Mouse (Mus musculus) telencephalon, adult 2 months (tissue): ENCODE results near the gene Zfp142.

Source experiments
- DNase-seq: peaks from one replicate; pipeline ENCODE4 v3.0.0-alpha.2; 2011; ENCODE audit warnings: low read depth, low spot score

Zfp142 gene

DNA sequence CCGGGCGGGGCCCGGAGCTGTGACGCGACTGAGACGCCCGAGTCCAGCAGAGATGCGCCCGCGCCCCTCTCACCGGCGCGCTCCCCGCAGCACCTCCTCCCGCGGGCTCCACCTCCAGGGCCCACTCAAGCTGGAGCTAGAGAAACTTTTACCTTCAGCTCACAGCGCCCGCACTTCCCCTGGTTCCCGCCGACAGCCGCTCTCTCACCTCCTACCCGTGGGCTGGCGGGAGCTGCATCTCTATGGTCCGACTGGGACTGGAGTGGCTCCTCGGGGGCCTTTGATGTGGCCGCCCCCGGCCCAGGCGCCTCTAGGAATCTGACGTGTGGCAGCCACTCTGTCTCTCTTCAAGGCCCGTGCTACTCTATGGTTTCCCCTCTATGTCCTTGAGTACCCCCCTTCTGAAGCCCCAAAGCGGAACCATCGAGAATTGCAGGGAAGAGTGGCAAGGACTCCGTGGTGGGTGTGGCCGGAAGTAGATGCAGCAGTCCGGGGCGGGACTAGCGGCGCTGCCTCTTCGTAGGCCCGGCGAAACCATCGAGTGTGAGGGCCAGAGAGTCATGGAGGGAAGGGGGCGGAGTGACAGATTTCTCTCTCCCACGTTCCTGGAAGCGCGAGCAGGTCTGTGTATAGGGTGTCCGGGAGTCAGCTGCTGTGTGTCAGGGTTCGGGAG, at the start of gene Zfp142, which contains the start of gene Bcs1l:
Zfp142 (minus strand) TSS at position 474 of the 673 bp plus-strand sequence.
Bcs1l (plus strand) TSS at position 517 of the 673 bp plus-strand sequence.
- peak; percentile 100 for DNase-seq

DNA sequence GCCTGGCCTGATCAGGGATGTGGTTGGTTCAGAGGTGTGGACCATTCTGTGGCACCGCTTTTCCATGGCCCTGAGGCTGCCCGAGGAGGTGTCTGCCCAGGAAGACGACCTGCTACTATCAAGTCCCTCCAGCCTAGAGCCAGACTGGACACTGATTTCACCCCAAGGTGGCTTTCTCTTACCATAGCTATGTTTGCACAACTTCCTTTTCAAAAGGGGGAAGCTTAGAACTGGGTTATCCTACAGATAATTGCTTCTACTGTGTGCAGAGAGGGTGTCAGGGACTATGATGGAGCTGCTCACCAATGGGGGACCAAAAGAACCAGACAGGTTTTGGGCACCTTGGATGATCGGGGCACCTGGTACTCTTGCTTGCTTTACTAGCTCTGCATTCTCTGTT, 44.7 kb upstream of the Zfp142 start:
- no peak for DNase-seq

DNA sequence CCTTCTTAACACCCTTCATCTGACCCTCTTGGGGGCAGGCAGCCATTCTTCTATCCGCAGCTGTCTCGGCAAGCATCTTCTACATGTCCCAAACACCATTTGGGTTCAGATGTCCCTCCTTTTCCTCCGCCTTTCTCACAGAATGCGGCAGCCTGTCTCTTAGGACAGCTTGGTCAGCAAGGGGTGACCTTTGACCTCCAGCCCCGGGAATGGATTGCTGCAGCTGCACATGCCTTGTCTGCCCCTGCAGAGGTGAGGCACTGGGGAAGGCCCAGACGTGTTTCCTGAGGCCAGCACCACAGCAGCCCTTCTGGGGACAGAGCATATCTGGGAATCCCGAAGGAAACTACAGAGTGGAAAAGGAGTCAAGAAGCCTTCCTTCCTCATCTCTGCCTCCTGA, 40.0 kb upstream of the Zfp142 start:
- DNase-seq, result no peak

DNA sequence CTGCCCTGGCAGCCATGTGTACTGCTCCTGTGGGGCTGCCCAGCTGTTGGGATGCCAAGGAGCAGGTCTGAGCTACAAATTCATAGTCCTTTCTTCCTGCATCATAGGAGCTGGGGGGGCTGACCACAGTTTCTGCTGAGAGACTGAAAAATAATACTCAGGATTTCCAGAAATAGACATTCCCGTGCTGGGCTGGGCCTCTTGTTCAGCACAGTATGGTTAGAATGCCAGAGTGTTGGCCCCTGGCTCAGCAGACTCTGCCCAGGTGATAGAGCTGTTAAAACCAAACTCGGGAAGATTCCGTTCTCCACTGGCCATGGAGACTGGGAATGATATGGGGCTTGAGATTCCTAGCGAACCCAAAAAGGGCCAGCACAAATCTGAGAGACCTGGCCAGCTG, 38.0 kb upstream of the Zfp142 start:
- no peak for DNase-seq

DNA sequence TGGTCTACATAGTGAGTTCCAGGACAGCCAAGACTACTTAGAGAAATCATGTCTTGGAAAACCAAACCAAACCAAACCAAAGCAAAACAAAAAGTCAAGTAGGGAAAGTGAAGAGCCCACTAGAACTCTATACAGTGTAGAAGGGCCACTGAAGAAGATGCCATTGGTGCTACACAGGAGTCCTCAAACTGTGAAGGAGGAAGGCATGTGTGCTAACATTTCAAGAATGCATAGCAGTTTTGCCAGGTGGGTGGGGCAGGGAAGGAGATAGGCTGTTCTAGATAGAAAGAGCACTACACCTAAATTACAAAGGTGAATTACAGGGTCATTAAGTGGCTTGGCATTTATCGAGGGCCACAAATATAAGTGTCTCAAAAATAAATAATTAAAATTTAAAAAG, 36.1 kb upstream of the Zfp142 start:
- DNase-seq, result no peak

DNA sequence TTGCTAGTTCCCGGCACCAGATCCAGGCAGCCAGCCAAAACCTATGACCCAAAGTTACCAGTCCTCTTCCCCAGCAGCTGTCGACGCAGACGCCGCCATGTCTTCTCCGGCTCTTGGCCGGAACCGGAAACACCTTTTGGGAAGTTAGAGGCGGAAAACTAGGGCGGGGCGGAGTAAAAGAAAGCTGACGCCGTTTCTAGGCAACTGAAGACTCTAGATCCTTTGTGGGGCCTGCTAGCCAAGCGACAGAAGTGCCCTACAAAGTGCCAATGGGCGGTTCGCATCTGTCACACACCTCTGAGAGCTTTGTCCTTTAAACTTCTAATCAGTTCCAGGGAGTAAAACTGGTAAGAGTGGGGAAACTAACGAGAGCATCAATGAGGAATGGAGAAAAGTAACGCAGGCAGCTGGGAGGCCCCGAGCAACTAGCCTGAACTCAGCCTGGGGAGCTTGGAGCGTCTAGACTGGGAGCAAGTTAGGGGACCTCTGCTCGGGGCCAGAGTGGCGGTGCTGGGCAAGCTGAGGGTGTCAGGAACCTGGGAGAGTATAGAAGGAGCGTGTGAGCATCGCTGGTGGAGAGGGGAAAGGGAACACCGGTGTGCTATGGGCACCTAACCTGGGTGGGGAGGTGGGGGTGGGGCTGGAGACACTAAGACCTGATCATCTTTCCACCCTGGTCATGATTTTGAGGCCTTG, 13.4 kb upstream of the Zfp142 start, which contains the start of the genes Rnf25 and Stk36:
Rnf25 (minus strand) TSS at position 131 of the 696 bp plus-strand sequence.
Stk36 (plus strand) TSS at position 179 of the 696 bp plus-strand sequence.
- peak; percentile 90 for DNase-seq

DNA sequence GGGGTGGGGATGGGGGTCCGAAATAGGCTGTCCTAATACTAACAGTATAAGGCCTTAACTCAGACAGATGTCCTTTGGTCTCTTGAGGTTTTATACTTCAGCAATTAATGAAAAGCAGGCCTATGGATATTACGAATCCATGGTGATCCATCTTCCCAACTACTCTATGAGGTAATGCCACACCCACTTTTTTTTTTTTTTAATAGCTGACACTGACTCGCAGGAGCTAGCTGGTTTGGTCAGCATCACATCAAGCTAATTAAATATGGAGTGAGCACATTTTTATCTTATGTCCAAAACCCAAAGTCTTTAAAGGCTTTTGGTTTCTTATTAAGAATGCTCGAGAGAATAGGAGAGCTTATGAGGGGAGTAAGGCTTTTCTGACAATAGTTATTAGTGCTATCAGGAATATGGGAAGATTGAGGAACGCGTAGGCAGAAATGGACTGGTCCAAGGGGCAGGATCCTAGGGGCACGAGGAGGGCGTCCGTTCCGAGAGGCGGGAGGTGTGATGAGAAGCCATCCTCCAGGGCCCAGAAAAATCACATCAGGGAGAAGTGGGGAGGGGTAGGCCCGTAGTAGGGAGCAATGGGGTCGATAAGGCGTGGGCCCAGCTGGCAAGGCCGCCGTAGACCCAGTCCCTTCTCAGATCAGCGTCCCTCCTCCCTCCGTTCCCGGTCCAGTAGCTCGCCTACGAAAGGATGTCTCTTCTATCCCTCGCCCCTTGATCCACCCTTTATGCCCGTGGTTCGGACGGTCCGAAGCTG, 12.6 kb upstream of the Zfp142 start:
- no peak for DNase-seq

DNA sequence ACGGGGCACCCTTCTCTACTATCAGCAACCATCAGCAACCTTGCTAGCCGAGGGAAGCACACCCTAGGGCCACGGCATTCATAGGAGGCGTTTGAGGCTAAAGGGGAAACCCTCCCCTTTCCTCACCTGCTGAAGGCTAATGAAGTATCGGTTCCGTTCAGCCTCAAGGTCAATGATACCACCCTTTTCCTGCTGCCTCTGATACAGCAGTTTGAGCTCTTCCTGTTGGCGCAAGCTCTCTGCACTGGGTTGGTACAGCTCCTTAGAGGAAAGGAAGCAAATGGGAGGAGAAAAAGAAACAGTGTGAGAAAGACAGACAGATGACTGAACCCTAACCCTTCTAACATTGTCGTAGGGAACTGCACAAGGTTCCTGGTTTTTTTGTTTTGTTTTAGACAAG, 6.4 kb upstream of the Zfp142 start:
- no peak for DNase-seq

DNA sequence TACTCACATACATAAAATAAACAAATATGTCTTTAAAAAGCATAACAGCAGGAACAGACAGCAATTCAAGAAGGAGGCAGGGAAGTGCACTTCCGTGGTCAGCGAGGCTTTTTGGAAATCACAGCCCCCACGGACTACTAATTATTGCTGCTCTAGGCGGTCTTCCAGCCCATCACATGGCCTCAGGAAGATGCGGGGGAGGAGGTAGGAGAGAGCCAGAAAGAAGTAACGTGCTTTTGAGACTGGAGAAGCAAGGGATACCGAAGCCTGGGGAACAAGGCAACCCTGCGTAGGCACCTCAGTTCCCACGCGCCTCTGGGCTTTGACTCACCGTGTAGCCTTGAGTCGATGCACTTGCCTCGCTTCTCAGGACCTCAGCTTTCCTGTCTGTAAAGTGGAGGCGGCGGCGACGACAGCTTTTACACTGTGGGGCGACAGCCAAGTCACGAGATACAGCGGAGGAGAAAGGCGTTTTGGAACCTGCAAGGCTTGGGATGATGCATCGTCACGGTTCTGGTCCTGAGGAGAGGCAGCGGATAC, 743 bp downstream of the Zfp142 start:
- peak; percentile 72 for DNase-seq

DNA sequence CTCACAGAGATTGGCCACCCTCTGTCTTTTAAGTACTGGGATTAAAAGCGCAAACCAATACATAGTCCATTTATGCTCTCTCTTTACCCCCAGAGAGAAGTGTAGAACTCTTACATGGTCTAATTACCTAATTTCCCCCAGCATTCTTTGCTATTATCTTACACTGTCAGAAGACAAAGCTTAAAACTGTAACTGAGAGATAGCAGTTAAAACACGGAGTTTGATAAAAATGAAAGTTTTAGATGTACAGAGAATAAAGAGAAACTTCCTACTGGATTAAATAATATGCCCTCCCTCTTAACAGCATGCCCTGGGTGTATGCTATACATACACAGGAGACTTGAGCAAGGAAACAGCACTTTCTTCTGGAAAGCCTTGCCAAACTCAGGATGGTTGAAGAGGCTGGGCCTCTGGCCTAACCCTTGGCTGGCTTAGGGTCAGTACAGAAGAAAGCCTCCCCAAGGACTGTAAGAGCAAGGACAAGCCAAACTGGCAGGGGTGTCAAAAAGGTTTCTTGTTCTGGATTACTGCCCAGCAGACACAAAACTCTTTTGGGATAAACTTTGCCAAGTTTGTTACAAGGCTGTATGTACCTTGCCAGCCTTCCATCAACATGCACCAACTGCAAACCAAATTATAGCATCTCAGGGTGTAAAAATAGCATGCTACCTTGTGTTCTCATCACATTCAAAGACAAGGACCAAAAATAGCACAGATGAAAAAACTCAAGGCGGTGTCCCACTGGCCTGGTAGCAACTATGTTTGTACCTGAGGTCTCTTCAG, 3.2 kb downstream of the Zfp142 start:
- no peak for DNase-seq

DNA sequence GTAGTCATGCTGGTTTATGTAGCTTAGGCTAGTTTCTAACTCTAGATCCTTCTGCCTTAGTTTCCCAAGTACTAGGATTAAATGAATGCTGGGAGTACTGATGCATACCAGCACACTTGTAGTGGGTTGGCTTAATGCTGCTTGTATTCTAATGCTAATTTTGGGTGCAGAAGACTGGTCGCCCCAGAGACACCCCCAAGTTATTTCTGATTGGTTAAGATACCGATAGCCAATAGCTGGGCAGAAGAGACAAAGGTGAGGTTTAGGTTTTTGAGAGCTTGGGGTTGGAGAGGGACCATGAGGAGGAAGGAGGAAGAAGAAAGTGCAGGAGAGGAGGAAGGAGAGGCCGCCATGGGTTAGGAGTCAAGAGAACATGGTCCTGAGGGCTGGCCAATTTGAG, 5.4 kb downstream of the Zfp142 start:
- no peak for DNase-seq

DNA sequence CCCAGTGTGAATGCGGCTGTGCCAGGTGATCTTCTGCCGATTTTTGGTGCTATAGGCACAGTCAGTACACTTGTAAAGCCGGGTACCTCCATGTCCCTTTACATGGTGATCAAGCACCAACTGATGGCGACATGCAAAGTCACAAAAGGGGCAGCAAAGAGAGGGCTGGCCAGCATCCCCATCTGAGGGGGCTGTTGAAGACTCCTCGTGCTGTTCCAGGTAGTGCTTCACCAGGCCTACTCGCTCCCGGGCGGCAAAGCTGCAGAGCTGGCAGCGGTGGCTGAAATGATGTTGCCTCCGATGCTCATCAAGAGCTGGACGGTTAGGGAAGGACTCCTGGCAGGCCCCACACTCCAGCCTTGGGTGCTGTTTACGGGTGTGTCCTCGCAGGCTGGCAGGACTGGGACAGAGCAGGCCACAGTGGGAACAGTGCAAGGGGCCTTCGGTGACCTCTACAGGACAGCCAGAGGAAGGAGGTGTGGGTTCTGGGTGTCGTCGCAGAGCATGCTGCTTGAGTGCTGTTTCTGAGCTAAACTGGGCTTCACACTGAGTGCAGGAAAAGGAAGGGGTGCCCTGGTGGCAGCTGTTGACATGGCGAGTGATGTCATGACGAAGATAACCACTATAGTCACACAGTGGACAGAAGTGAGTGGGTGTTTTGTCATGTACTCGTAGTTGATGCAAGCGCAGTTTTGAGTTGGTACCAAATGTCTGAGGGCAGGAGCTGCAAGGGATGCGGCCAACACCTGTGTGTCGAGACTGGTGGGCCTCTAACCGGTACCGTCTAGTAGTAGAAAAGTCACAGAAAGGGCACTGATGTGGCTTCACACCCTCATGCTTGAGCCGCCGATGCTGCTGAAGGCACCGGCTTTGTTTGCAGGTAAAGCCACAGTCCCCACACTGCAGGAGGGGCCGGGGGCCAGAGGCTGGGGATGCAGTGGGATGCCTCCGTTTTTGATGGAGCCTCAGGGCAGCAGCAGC, 18.0 kb downstream of the Zfp142 start:
- no peak for DNase-seq

DNA sequence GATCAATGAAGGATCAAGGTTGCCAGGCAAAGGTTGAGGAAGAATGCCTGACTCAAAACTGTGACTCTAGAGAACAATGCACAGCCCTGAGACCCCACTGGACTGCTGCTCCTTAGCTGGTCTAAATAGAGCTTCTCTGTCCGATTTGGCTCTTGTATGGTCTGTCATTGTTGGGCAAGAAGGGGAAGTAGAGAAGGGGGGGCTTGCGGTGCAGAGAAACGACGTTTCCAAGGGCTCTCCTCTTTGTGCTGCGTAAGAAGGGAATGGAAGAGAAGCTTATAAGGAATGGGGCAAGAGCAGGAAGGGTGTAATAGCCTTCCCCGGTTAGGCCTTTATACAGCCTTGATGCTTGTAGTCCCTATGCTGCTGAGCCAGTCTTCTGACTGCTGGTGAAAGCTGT, 22.2 kb downstream of the Zfp142 start:
- no peak for DNase-seq

DNA sequence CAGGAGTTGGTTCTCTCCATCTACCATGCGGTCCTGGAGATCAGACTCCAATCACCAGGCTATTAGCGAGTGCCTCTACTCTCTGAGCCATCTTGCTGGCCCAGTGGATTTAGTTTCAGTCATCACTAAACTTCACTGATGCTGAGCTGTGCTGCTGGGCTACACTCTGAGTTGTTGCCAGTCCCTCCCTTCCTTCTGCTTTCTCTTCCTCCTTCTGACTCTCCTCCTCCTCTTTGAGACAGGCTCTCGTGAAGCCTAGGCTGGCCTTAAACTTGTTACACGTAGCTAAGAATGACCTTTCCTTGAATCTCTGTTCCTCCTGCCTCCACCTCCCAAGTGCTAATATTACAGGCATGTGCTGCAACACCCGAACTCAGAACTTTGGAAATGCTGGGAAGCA, 29.0 kb downstream of the Zfp142 start:
- no peak for DNase-seq

DNA sequence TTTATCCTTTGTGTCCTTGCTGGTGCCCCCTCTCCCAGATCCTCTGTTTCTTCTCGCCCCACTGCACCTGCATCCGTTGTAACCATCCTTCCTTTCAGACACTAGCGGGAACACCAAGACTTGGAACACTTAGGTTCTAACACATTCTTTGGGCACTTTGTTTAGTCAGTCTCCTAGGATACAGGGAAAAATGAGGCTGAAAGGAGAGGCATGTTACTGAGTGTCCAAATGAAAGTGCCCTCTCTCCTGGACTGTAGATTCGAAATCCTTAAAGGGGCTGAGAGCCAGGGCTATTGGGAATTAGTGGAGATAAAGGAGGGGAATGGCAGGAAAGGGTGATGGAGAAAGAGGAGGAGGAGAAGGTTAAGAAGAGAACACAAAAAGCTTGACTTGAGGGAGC, 43.9 kb downstream of the Zfp142 start, which contains the start of gene Usp37:
Usp37 (minus strand) TSS at position 101 of the 400 bp plus-strand sequence.
- no peak for DNase-seq

DNA sequence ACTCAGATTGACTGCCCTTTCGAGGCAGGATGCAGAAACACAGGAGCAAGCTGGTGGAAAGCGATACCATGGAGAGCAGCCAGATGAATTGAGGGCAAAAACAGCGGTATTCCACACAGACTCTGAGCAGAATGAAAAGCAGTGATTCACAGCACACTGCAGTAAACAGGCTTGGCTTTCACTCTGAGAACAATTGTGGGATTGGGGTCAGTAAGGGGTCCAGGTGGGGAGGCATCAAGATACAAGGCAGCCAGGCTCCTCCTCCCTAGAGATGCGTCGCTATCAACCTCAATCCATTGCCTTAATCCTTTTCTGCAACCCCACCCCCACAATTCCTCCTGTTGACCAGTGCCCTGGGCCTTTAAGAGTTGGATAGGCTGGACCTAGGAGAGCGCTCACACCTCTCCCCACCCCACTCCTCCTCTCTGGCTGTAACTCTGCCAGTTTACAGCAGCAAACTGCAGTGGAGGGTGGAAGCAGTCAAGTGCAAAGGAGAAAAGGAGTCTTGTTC, 45.5 kb downstream of the Zfp142 start, which contains the start of gene Plcd4:
Plcd4 (plus strand) TSS at position 438 of the 511 bp plus-strand sequence.
- peak; percentile 16 for DNase-seq

DNA sequence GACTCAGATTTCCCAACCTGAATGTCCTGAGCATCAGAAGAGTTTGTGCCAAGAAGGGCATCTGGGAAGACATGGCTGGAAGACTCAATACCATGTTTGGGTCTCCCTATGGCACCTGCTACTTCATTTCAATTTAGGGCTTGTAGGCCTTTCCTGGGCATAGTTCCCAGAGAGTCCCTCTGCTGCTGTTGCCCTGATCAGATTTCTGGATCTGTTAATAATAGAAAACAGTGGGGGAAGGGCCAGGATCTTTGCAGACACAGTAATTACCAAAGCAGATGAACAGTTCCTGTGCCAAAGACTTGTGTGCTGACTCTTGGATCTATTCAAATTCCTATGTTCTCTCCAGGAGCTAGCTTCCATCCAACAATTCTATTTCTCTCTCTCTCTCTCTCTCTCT, 49.4 kb downstream of the Zfp142 start:
- peak; percentile 46 for DNase-seq

DNA sequence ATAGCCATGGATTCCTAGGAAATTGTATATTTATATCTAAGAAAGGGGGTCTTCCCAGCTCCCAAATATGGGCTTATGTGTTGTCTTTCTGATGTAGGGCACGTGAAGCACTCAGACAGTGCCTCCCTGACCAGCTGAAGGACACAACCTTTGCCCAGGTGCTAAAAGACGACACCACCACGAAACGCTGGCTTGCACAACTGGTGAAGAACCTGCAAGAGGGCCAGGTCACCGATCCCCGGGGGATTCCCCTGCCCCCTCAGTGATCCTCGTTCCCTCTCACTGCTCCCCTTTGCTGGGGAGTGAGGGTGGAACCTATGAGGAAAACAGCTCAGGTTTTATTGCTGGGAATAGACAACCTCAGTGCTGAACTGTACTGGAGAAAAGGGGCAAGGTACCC, 59.5 kb downstream of the Zfp142 start:
- DNase-seq, result no peak

DNA sequence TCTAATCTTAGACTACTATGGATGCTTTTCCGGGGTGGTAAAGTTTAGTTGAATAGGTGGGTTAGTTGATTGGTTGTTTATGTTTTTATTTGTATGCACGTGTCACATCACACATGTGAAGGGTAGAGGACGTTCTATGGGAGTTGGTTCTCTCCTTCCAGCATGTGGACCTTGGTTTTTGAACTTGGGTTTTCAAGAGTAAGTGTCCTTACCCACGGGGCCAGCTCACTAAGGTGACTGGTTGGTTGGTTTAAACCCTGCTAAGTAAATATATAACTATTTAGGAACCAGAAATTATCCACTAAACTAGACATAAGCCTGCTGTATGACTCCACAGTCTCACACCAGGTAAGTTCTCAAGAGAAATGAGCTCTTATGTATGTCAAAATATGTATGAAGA, 63.3 kb downstream of the Zfp142 start:
- DNase-seq, result no peak

DNA sequence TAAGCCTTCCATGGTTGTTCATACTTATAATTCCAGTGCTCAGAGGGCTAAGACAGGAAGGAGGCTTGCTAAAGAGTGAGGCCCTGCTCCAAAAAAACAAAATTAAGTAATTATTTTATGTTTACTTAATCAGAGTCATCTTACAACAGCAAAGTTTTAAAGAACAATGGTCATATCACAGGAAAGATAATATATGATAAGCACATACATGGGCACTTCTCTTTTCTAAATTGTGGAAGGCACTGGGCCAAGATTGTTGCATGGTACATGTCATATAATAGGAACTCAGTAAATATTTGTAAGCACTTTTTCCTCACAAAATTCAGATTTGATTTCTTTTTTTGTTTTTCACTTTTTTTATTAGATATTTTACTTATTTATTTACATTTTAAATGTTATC, 68.2 kb downstream of the Zfp142 start:
- DNase-seq, result no peak
